Mouse (Mus musculus): Measurements from ENCODE around the gene Dmd. TPM values are rescaled to one million over a fixed set of nuclear protein-coding genes. Genes with fewer than 3 reads are reported as not detected.

The Dmd gene
- polyA plus RNA-seq, 1 experiment from 2014 or later, result 14.6 TPM

GRCm38 (mm10) chrX:85048141-85049110 lies 2099.8 kb downstream of the Dmd start:
- H3K36me3 ChIP-seq (ENCODE audit: control insufficient read depth, insufficient read depth), result no peaks in the 10 kb centered on the region
- peak overlapping the region; percentile 37 for H3K9ac ChIP-seq (ENCODE audit: low read depth, low read length)
- H3K27me3 ChIP-seq (replicated peaks; ENCODE audit: control insufficient read depth, insufficient read depth, low read length), result no peaks in the 10 kb centered on the region
- H3K4me1 ChIP-seq (replicated peaks; ENCODE audit: control insufficient read depth, insufficient read depth, low read length), result no peaks in the 10 kb centered on the region
- WGBS, result 13% methylated on average over 45 of the region's 47 CpGs
- no peaks in the 10 kb centered on the region for H3K9me3 ChIP-seq (ENCODE audit: control insufficient read depth)
- peak overlapping the region; percentile 73 for H3K27ac ChIP-seq (ENCODE audit: low read depth, low read length)
- peak overlapping the region; percentile 62 for H3K4me3 ChIP-seq (ENCODE audit: low read depth, low read length)
- peak; percentile 95 for ATAC-seq
- peak overlapping the region; percentile 62 for H3K4me2 ChIP-seq (replicated peaks; ENCODE audit: low read depth)
- no peak for TF ChIP-seq CTCF (IDR thresholded peaks at IDR 0.05; ENCODE audit: low read depth)

GRCm38 (mm10) chrX:85049593-85049992 lies 2100.9 kb downstream of the Dmd start:
- Histone ChIP-seq H3K27me3 (replicated peaks; ENCODE audit: control insufficient read depth, insufficient read depth, low read length) (no peaks in the 10 kb centered on the region), H3K4me2 (replicated peaks; ENCODE audit: low read depth) (peak overlapping the region; percentile 62), H3K36me3 (ENCODE audit: control insufficient read depth, insufficient read depth) (no peaks in the 10 kb centered on the region), H3K4me3 (ENCODE audit: low read depth, low read length) (peak overlapping the region; percentile 62; the same call in 1 of the 2 replicates), H3K27ac (ENCODE audit: low read depth, low read length) (no peak overlapping the region), H3K9me3 (ENCODE audit: control insufficient read depth) (no peaks in the 10 kb centered on the region), H3K4me1 (replicated peaks; ENCODE audit: control insufficient read depth, insufficient read depth, low read length) (no peaks in the 10 kb centered on the region), H3K9ac (ENCODE audit: low read depth, low read length) (no peak overlapping the region)
- no peak for TF ChIP-seq CTCF (IDR thresholded peaks at IDR 0.05; ENCODE audit: low read depth)
- WGBS, result 44% methylated on average over 3 of the region's 3 CpGs
- no peak for ATAC-seq

- no peaks in the 10 kb centered on the region for H3K36me3 ChIP-seq (ENCODE audit: control insufficient read depth, insufficient read depth)
- 47% methylated on average over 4 of the region's 4 CpGs for WGBS
- no peak for ATAC-seq
These were observed 2124.9 kb downstream of the Dmd start for GRCm38 (mm10) chrX:85073602-85074001.

GRCm38 (mm10) chrX:85076845-85077244 lies 2128.2 kb downstream of the Dmd start:
- no peaks in the 10 kb centered on the region for H3K27me3 ChIP-seq (replicated peaks; ENCODE audit: control insufficient read depth, insufficient read depth, low read length)
- no peak for ATAC-seq
- H3K27ac ChIP-seq (ENCODE audit: low read depth, low read length), result no peak overlapping the region
- H3K4me1 ChIP-seq (replicated peaks; ENCODE audit: control insufficient read depth, insufficient read depth, low read length), result no peaks in the 10 kb centered on the region
- no peak overlapping the region for H3K4me3 ChIP-seq (ENCODE audit: low read depth, low read length)
- no peaks in the 10 kb centered on the region for H3K9me3 ChIP-seq (ENCODE audit: control insufficient read depth)
- H3K4me2 ChIP-seq (replicated peaks; ENCODE audit: low read depth), result no peak overlapping the region
- no peak for TF ChIP-seq CTCF (IDR thresholded peaks at IDR 0.05; ENCODE audit: low read depth)
- no peaks in the 10 kb centered on the region for H3K36me3 ChIP-seq (ENCODE audit: control insufficient read depth, insufficient read depth)
- no peak overlapping the region for H3K9ac ChIP-seq (ENCODE audit: low read depth, low read length)
- WGBS, result 60% methylated on average over 1 of the region's 1 CpGs

More at GRCm38 (mm10) chrX:85073602-85074001, 2124.9 kb downstream of the Dmd start:
- no peak for TF ChIP-seq CTCF (IDR thresholded peaks at IDR 0.05; ENCODE audit: low read depth)
- H3K27ac ChIP-seq (ENCODE audit: low read depth, low read length), result no peak overlapping the region
- no peaks in the 10 kb centered on the region for H3K27me3 ChIP-seq (replicated peaks; ENCODE audit: control insufficient read depth, insufficient read depth, low read length)
- H3K9me3 ChIP-seq (ENCODE audit: control insufficient read depth), result no peaks in the 10 kb centered on the region
- no peak overlapping the region for H3K4me3 ChIP-seq (ENCODE audit: low read depth, low read length)
- H3K4me1 ChIP-seq (replicated peaks; ENCODE audit: control insufficient read depth, insufficient read depth, low read length), result no peaks in the 10 kb centered on the region
- no peak overlapping the region for H3K9ac ChIP-seq (ENCODE audit: low read depth, low read length)
- H3K4me2 ChIP-seq (replicated peaks; ENCODE audit: low read depth), result no peak overlapping the region

GRCm38 (mm10) chrX:85077605-85078004 lies 2128.9 kb downstream of the Dmd start:
- Histone ChIP-seq H3K9ac (ENCODE audit: low read depth, low read length) (no peak overlapping the region), H3K27me3 (replicated peaks; ENCODE audit: control insufficient read depth, insufficient read depth, low read length) (no peaks in the 10 kb centered on the region), H3K4me1 (replicated peaks; ENCODE audit: control insufficient read depth, insufficient read depth, low read length) (no peaks in the 10 kb centered on the region), H3K36me3 (ENCODE audit: control insufficient read depth, insufficient read depth) (no peaks in the 10 kb centered on the region), H3K9me3 (ENCODE audit: control insufficient read depth) (no peaks in the 10 kb centered on the region), H3K4me2 (replicated peaks; ENCODE audit: low read depth) (no peak overlapping the region), H3K27ac (ENCODE audit: low read depth, low read length) (no peak overlapping the region), H3K4me3 (ENCODE audit: low read depth, low read length) (no peak overlapping the region)
- TF ChIP-seq CTCF (IDR thresholded peaks at IDR 0.05; ENCODE audit: low read depth), result no peak
- no peak for ATAC-seq
- WGBS, result 79% methylated on average over 1 of the region's 1 CpGs

- no peak overlapping the region for H3K9ac ChIP-seq (ENCODE audit: low read depth, low read length)
- 66% methylated on average over 2 of the region's 2 CpGs for WGBS
- H3K27ac ChIP-seq (ENCODE audit: low read depth, low read length), result no peak overlapping the region
- no peaks in the 10 kb centered on the region for H3K9me3 ChIP-seq (ENCODE audit: control insufficient read depth)
- H3K27me3 ChIP-seq (replicated peaks; ENCODE audit: control insufficient read depth, insufficient read depth, low read length), result no peaks in the 10 kb centered on the region
- no peak overlapping the region for H3K4me2 ChIP-seq (replicated peaks; ENCODE audit: low read depth)
- no peak for ATAC-seq
- H3K36me3 ChIP-seq (ENCODE audit: control insufficient read depth, insufficient read depth), result no peaks in the 10 kb centered on the region
- no peak for TF ChIP-seq CTCF (IDR thresholded peaks at IDR 0.05; ENCODE audit: low read depth)
- H3K4me1 ChIP-seq (replicated peaks; ENCODE audit: control insufficient read depth, insufficient read depth, low read length), result no peaks in the 10 kb centered on the region
- H3K4me3 ChIP-seq (ENCODE audit: low read depth, low read length), result no peak overlapping the region
These were observed 2130.5 kb downstream of the Dmd start for GRCm38 (mm10) chrX:85079174-85079573.
